Mouse (Mus musculus): ENCODE results near the gene Zfp971. TPM values are rescaled to one million over a fixed set of nuclear protein-coding genes. Genes with fewer than 3 reads are reported as not detected.

The Zfp971 gene
- 30.1 TPM for polyA plus RNA-seq (2014; fragmentation: Illumina TruSeq; extraction: RNeasy Lipid Tissue Mini Kit (QIAGEN cat#74804); ENCODE audit: low read depth, low replicate concordance)

DNA sequence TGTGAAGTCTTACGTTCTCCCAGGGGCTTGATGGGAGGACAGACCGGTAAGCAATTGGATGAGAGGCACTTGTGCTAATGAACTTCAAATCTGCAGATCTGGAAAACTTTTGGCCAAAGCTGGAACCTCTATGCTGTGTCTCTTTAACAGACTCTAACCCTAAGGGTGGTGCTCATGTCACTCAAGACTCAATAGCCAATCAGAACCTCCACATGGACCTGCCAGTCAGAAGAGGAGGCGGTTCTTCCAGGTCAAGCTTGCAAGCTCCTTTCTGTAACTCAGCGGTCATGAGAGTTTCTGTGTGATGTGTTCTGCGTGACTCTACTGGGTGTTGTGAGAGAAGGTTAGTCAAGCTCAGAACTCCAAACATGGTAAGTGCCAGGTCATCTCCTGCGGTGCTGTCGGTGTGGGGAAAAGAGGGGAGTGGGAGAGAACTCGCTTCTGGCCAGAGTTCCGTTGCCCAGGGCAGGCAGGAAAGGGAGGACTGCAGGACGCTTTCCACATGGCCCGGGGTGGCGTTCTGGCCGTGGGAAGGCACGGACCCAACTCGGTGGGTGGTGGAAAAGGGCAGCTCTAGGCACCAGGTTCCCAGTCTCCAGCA is at the start of gene Zfp971:
Gene Zfp971 (plus strand): TSS at position 274 of the 601 bp plus-strand sequence.

DNA sequence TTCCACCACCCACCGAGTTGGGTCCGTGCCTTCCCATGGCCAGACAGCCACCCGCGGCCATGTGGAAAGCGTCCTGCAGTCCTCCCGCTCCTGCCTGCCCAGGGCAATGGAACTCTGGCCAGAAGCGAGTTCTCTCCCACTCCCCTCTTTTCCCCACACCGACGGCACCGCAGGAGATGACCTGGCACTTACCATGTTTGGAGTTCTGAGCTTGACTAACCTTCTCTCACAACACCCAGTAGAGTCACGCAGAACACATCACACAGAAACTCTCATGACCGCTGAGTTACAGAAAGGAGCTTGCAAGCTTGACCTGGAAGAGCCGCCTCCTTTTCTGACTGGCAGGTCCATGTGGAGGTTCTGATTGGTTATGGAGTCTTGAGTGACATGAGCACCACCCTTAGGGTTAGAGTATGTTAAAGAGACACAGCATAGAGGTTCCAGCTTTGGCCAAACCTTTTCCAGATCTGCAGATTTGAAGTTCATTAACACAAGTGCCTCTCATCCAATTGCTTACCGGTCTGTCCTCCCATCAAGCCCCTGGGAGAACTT is 55.2 kb downstream of the Zfp971 start, which contains the start of gene Zfp931:
Gene Zfp931 (minus strand): TSS at position 311 of the 552 bp plus-strand sequence.

Other genes starting within 250 kb of the Zfp971 start
- gene Gm14325, start 182.9 kb upstream of the Zfp971 start, polyA plus RNA-seq (2014; fragmentation: Illumina TruSeq; extraction: RNeasy Lipid Tissue Mini Kit (QIAGEN cat#74804); ENCODE audit: low read depth, low replicate concordance) = 36.2 TPM
- gene Gm14327, start 126.2 kb upstream of the Zfp971 start, polyA plus RNA-seq (2014; fragmentation: Illumina TruSeq; extraction: RNeasy Lipid Tissue Mini Kit (QIAGEN cat#74804); ENCODE audit: low read depth, low replicate concordance) = 23.9 TPM
- not detected for gene Zfp972, start 97.7 kb upstream of the Zfp971 start, polyA plus RNA-seq (2014; fragmentation: Illumina TruSeq; extraction: RNeasy Lipid Tissue Mini Kit (QIAGEN cat#74804); ENCODE audit: low read depth, low replicate concordance)
- 24.7 TPM for gene Gm14326, start 66.0 kb upstream of the Zfp971 start, polyA plus RNA-seq (2014; fragmentation: Illumina TruSeq; extraction: RNeasy Lipid Tissue Mini Kit (QIAGEN cat#74804); ENCODE audit: low read depth, low replicate concordance)
- 13.7 TPM for gene Zfp931, start 55.2 kb downstream of the Zfp971 start, polyA plus RNA-seq (2014; fragmentation: Illumina TruSeq; extraction: RNeasy Lipid Tissue Mini Kit (QIAGEN cat#74804); ENCODE audit: low read depth, low replicate concordance)
- 0.21 TPM for gene Phactr3, start 95.7 kb downstream of the Zfp971 start, polyA plus RNA-seq (2014; fragmentation: Illumina TruSeq; extraction: RNeasy Lipid Tissue Mini Kit (QIAGEN cat#74804); ENCODE audit: low read depth, low replicate concordance)